Mouse (Mus musculus): ENCODE results near the gene Il16.

Il16 gene

DNA sequence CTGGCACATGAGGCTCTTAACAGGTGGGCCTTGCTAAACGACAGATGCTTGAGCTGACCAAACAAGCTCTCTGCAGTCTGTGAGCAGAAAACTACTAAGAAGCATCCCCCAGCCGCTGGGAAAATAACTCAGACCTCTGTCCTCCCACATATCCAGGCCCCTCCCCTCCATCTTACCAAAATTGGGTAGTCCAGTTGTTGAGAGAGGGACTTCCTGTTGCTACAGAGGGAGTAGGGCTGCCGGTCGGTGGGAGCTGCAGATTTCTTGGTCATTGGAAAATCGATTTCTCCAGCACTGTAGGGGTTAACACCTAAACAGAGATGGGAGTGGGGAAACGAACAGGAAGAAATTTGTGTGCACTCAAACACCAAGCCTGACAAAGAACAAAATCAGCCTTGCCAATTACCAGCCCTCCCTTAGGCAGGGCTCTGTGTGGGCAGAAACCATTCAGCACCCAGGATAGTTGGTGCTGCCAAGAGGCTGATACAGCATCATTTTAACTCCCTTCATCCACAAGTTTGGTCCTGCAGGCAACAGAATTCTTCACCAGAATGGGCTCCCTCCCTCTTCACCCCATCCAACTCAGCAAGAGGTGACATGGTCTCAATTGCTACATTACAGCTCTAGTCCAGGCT is 62.8 kb downstream of the Il16 start:
- ATAC-seq (ENCODE audit: low TSS enrichment), result peak; percentile 55; the same call in 1 of the 2 replicates

DNA sequence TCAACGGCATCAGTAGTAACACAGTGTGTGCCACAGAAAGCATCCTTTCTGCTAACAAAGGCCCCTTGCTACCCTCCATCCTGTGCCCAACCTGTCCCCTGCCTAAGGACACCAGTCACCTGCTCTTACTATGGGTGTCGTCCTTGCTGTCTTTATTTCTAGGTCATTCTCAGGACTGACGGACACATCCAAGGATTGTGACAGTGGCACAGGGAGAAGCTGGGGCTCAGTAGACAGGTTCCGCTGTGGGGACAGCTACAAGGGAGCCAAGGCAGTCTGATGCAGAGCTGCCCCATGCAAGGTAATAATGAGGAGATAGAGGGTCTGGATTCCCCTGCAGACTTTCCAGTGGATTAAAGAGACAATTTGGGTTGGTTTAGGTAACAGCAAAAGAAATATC is 67.0 kb downstream of the Il16 start:
- no peak for ATAC-seq (ENCODE audit: low TSS enrichment)

DNA sequence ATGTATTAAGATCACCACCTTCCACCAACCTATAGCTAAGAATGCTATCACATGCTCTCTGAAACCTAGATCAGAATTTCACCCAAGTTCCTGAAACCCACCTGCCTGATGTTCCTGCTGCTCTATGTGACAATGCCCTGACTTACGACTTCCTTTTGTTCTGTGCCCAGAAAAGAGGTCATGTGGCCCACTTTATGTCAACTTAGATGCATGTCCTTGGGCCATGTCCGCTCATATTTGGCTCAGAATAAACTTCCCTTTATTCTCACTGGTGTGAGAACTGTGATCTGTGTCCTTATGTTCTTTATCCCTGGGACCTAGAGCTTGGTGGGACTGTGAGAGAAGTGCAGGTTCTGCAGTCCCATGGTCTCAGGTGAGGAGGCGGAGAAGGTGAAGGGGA is 68.2 kb downstream of the Il16 start:
- no peak for ATAC-seq (ENCODE audit: low TSS enrichment)

DNA sequence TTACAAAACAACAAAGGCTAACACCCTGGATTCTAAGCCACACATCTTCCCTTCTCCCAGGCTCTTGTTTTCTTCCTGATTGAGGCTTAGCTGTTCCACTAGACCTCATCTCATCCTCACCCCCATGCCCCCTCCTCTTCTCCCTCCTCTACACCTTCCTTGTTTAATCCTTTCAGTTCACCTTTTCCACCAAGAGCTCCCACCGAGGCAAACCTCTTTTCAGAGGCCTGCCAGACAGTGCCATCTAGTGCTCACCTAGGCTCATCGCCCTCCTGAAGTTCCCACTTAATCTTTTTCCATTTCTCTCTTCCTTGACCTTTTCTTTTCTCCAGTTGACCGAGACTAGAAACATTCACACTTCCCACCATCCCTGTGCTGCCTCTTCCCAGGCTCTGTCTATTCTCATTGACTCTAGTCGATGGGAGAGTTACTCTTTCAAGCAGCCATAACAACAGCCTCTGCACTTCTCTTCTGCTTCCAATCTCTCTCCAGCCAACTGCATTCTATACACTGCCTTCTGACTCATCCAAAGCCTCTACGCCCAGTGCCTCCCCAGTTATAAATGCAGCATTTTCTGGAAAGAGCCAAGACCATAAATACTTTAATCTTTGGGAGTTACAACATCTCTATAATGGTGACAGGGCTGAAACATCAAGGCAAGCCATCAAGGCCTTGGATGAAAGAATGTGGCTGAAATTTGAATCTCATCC is 69.8 kb downstream of the Il16 start:
- peak; percentile 72 for ATAC-seq (ENCODE audit: low TSS enrichment)

DNA sequence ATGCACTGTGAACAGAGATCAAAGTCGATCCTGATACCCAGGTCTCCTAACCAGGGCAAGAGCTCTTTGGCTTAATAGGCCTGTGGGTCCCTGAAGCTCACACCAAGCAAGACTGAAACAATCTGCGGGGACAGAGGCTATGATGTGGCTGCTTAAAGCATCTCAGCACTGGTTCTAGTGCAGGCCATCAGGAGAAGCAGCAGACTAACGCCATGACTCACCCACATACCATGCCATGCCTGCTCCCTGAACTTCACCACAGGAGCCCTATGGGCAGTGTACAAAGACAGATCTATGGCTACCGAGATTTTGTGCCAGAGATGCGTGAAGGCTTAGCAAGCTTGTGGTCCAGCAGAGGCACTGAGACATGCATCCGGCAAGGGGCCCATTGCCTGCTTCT is 74.0 kb downstream of the Il16 start:
- ATAC-seq (ENCODE audit: low TSS enrichment), result no peak

DNA sequence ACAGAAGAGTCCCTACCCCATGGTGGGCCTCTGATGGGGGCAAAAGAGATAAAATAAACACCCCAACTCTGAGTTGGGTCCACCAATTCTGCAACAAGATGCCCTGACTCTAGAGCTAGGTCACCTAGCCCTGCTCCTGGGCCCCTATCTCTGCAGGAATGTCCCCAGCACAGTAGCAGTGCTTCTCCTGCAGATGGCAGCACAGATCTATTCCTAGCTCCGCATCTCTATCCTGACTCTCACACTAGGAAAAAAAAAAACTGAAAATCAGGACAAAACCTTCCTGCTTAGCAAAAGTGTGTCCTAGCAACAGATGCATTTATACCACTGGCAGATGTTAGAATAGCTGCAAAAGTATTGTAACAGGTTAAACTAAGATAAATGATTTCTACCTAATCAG is 76.8 kb downstream of the Il16 start:
- peak; percentile 93 for ATAC-seq (ENCODE audit: low TSS enrichment)

DNA sequence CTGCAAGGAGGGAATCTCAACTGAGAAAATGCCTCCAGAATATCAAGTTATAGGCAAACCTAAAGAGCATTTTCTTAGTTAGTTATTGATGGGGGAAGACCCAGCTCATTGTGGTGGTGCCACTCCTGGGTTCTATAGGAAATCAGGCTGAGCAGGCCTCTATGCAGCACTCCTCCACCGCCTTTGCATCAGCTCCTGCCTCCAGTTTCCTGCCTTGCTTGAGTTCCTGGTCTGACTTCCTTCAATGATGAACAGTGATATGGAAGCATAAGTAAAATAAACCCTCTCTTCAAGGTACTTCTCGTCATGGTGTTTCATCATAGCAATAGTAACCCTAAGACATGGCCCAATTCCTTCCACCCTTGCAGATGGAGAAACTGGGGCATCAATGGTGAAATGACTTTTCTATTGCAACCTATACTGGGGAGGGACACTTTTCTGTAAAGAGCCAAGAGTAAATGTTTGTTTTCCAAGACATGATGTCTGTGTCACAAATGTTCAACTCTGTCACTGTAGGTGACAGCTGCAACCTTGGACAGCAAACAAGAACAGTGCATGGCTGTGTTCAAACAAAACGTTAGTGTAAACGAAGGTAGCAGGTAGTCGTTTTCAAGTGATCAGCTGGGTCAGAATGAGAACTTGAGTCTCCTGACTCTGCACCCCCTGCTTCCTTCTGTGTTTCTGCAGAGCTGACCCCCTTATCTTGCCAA is 77.4 kb downstream of the Il16 start:
- no peak for ATAC-seq (ENCODE audit: low TSS enrichment)

DNA sequence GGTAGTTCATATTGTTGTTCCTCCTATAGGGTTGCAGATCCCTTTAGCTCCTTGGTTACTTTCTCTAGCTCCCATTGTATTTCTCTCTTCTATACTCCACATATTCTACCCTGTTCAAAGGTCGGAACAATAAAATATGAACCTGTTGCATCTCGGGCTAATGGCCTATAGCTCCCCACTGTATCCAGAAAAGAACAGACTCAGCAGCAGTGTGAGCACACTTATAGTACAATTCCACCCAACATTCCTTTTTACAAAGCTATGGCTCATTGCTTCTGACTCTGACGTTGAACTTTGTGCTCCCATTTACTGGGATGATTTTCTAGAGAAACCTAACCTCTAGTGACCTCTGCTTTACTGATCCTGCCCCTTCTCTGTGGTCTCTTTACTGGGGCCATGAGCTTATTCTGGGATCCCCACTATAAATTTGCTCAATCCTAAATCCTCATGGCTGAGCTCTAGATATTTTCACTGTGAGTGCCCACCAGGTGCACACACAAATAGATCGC is 79.4 kb downstream of the Il16 start:
- ATAC-seq (ENCODE audit: low TSS enrichment), result no peak

DNA sequence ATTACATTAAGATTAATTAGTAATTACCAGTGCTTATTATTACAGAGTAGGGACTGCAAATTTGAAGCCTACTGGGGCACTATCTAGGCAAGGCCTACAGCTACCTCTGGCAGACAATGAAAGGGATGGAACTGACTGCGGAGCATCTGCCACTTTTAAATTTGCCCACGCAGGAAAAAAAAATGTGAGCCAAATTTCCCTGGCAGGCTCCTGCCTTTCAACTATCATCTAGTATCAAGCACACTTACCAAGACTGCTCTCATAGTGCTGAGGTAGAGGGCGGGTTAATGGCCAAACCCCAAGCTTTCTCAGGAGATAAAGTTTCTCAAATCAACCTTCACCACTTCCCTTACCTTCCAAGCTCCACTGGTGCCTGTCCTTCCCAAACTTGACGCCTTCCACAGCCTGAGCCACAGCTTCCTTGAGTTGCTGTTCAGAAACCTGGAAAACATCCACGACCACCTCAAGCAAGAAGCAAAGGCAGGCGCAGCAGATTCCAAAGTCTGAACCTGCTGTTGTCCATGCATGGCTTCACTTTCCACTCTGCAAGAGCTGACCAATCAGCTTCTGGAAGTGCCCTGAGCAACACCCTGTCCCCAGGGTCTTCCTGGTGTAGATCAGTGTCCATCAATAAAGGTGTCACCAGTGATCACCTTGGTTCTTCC is 82.7 kb downstream of the Il16 start:
- peak; percentile 85 for ATAC-seq (ENCODE audit: low TSS enrichment)

DNA sequence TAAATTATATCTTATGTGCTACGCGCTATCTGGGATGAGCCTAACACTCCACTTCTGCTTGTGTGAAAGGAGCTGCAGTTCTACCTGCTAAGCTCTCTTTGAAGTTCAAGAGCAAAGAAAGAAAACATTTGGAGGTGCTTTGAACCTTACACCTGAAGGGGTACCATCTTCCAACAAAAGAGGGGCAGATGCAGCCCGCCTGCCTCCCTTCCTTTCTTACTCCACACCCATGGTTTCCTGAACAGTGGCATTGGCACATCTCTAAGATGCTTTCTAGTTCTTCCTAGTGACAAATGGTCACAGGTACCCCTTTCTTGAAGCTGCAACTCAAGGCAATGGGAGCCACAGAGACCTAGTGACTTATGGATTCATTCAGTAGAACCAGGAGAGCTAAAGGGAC is 83.8 kb downstream of the Il16 start:
- ATAC-seq (ENCODE audit: low TSS enrichment), result no peak

DNA sequence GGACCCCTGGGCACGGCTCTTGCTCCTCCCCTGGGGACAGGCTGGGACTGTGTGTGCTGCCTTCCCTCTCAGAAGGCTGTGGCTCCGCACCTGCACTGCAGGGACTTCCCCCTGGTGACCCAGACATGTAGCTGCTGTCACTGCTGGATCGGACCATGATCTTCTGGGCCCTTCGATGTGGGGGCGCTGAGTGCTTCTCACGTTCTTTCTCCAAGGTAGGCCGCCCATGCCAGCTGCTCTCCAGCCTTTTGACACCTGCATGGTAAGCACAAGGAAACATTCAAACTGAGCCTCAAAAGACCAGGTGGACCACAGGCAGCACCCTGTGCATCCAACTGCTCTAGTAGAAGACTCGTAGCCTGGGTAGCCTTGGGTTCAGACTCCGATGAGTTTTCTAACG is 84.5 kb downstream of the Il16 start:
- ATAC-seq (ENCODE audit: low TSS enrichment), result no peak

DNA sequence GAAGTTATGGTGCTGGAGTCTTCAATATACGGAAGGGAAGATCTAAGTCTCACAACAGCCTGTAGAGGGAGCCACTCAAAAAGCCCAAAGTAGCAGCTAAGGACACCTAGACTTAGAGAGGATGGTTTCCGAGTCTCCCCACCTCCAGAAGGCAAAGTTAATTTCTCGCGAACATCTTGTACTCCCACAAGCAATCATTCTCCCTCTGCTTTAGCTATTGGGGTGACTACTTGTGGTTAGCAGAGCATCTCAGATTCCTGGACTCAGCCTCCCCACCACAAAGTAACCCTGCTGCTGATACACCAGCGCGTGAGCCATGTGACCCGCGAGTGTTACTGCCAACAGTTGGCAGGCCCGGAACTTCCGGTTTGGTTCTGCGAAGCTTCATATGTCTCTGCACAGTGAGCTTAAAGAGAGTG is 85.2 kb downstream of the Il16 start:
- ATAC-seq (ENCODE audit: low TSS enrichment), result 0 out of 2 replicates have a peak, but pooled peaks have one; percentile 48

DNA sequence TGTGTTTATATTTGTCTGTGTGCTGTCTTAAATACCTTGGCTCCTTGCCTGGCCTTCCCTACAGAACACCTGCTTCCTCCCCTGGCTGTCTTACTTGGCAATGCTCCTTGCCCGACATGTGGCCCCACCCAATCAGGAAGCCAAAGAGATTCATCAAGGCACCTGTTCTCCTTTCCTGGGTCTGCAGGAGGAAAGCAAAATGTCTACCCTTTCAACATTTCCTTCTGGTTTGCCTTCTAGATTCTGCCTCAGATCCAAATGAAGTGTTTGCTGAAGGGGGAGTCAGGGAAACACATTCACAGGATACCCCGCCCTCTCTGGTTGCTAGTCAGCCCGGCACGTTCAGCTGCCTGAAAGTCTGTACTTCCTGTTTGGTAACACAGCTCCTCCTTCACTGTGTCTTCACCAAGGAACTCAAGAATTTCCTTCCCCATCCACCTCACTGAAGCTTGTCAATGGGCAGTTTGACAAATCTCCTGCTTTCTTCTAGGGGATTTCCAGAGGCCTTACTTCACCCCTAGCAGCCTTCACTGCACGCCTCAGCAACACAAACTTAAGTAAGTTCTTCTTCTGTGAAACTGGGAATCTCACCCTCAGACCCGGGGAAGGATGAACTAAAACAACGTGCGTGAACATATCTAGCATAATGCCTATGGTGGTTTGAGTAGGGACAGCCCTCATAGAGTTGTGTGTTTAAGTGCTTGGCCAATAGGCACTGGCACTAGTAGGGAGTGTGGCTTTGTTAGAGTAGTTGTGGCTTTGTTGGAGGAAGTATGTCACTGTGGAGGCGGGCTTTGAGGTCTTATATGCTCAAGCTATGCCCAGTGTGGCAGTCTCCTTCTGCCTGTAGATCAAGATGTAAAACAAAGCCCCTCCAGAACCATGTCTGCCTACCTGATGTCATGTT is 86.1 kb downstream of the Il16 start:
- ATAC-seq (ENCODE audit: low TSS enrichment), result no peak

DNA sequence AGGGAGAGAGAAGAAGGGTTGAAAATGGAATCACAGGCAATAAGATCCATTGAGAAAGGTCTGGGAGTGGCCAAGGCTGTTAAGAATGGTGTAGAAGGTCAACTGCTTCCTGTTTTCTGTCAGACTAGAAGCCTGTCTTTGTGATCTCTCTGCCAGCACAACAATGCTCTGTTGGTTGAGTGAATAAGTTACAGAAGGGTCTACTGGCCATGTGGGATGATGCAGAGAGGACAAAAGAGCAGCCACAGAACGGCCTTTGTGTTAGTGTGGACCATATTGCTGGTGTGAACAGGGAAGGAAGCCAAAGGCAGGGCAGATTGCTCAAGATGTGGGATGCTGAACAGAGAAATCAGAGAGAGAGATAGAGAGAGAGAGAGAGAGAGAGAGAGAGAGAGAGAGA is 86.8 kb downstream of the Il16 start:
- no peak for ATAC-seq (ENCODE audit: low TSS enrichment)

DNA sequence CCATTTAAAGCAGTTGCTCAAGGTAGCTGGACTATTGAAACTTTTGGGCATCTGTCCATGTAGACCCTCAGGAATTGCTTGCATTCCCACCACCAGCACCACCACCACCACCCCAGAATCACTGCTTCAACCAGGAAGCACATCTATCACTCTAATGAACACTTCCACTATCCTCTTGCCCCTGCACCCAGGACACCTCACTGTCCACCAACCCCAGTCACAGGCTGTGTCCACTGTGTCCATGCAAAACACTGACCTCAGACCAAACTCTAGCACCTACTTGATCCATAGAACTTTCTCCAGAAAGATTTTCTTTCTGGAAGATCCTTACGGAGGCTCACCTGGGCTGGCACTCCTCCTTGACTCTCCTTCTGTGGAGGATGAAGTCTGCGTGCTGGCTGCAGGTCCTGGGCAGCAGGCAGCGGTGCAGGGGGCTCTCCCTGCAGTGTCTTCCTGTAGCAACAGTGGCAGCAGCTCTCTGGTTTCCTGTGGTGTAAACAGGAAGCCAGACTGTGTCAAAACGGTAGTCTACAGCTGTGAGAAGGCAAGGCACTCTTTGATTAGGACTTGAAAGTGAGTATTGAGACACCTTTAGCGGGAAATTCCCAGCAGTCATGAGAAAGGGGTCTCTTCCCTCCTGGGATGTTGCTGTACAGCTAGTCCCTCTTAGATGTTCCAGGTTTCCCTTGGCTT is 90.4 kb downstream of the Il16 start:
- ATAC-seq (ENCODE audit: low TSS enrichment), result no peak

DNA sequence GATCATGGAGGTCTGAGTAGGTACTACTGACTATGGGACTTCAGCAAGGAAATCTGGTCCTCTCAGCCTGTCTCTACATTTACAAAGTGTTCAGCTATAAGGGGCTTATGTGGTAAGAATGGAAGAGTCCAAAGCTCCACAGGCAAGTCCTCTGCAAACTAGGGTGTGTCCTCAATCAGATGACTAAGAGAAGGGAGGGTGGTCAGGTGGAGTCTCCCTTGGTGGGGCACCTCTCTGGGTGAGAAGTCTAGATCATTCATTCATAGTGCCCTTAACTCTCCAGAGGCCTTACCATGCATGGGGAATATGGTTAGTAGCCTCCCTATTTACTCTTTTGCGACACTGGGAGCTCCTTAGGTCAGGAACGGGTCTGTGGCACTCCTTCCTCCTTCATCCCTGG is 91.3 kb downstream of the Il16 start:
- ATAC-seq (ENCODE audit: low TSS enrichment), result no peak

DNA sequence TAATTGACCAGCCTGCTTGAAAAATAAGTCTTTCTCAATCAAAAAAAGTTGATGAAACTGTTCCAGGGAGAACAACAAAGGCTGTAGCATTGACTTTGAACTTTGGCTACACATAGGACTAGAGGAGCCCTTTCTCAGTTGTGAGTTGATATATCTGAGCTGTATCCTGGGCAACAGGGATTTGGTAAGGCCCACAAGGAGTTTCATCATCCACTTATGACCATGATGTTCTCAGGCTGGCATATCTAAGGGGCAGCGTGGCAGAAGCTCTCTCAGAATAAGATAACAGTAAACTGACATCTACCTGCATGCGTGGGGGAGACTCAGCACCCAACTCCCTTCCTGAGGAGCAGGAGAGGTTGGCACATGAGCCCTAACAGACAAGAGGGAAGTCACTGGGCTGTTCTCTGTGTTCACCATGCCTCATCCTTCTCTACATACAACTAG is 91.9 kb downstream of the Il16 start:
- no peak for ATAC-seq (ENCODE audit: low TSS enrichment)

DNA sequence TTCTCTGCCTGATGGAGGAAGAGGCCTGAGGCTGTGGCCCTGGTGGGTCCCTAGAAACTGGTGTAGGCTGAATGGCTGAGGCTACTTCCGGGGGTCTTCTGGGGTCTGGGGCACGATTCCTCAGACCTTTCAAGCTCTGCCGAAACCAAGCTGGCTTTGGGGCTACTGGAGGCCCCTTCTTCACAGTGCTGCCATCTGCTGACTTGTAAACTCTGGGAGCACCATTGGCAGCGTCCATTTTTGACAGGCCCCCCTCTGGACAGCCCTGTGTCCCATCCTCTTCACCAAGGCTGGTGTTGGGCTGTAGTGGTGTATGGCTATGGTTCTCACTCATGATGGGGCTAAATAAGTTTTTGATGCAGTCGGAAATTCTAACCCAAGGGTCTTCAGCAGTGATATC is 93.0 kb downstream of the Il16 start:
- no peak for ATAC-seq (ENCODE audit: low TSS enrichment)

DNA sequence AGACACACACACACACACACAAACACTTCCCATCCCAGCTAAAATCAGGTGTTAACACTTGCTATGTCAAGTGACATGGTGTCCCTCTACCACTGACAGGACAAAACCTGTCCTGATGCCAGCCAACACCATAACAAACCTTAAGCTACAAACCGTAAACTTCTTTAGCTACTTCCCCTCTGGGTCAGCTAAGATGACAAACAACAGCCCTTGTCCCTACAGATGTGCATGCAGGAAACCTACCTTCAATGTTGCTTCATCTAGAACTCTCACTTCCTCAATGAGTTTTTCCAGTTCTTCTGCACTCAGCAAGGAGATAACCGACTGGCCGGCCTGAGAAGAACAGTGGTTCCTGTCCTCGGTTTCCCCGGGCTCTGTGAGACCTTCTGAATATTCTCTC is 94.9 kb downstream of the Il16 start:
- no peak for ATAC-seq (ENCODE audit: low TSS enrichment)

DNA sequence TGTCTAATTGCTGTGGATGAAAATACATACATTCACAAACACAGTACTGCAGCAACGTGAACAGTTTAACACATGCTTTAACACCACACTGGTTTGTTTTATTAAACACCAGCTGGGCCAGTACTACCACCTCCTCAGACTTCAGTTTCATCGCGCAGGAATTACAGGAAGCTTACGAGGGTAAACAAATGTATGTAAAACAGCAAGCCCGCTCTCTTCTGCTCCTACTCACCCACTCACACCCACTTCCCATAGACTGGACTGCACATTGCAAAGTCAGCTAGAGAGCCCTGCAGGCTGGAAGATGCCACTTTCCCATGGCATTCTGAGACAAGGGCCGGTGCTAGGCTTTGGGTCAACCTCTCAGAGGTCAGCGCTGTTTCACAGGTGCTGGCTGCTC is 96.7 kb downstream of the Il16 start:
- ATAC-seq (ENCODE audit: low TSS enrichment), result peak; percentile 79

DNA sequence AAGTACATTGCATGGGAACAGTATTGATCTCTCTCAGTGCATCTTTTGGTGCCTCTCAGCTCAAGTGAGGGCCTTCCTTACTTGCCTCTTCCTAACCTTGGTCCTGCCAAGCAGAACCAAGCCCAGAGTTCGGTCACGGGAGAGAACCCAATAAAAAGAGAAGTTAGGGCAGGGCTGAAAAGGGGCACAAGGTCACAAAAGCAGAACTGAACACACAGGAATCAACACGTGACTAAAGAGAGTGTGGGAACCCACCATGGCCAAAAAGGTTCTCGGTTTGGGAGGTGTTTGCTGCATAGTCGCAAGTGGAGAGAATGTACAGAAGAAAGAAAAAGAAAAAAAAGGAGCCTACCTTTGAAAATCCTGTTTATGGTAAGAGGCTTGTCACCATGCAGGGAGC is 100.0 kb downstream of the Il16 start:
- no peak for ATAC-seq (ENCODE audit: low TSS enrichment)

Measured in frontal cortex, adult (tissue).